Mouse (Mus musculus) CH12.LX (cell line): Measurements from ENCODE around the gene Cox16. TPM values are rescaled to one million over a fixed set of nuclear protein-coding genes. Genes with fewer than 3 reads are reported as not detected.

Source experiments
- DNase-seq: peaks from one replicate; pipeline ENCODE4 v3.0.0-alpha.2; 2013; ENCODE audit errors: extremely low read depth
- H3K27ac ChIP-seq: 2 replicates; pipeline ENCODE4 v1.5.1; 2012; ENCODE audit warnings: low read depth, mild to moderate bottlenecking, control low read depth, moderate library complexity; ENCODE audit not compliant: insufficient read depth
- H3K27me3 ChIP-seq: replicated peaks from 2 replicates; pipeline ENCODE3; 2012; ENCODE audit warnings: inconsistent platforms
- H3K36me3 ChIP-seq, 2 experiments: replicated peaks in 1 of 2; 2 replicates each; pipeline versions ENCODE3 to v1.6.1; 2012; ENCODE audit warnings: inconsistent platforms in 1 of 2, low read length in 1 of 2, mild to moderate bottlenecking in 1 of 2, mixed read lengths in 1 of 2, moderate library complexity in 1 of 2; ENCODE audit not compliant: control insufficient read depth in 1 of 2, insufficient read depth in 1 of 2
- H3K4me1 ChIP-seq, 2 experiments: 2 replicates each; pipeline ENCODE4 v1.6.1; 2012; ENCODE audit warnings: inconsistent platforms in 1 of 2, moderate library complexity in 1 of 2; ENCODE audit not compliant: insufficient read depth in 2 of 2, control insufficient read depth in 1 of 2
- H3K4me2 ChIP-seq: 2 replicates; pipeline ENCODE4 v1.6.1; 2012; ENCODE audit warnings: low read depth, mild to moderate bottlenecking, control low read depth; ENCODE audit not compliant: poor library complexity, insufficient read depth, severe bottlenecking
- H3K4me3 ChIP-seq, 3 experiments: fragments of 150-350 bp in 1 of 3; sonication (generic) in 1 of 3; replicated peaks in 1 of 3; 2 replicates each; pipeline versions ENCODE3 to v1.5.1; 2011 to 2012; ENCODE audit warnings: low read depth in 2 of 3, low read length in 2 of 3, mild to moderate bottlenecking in 2 of 3, moderate library complexity in 2 of 3, control low read depth in 1 of 3, improper control_type of control experiment in 1 of 3, inconsistent platforms in 1 of 3, mixed read lengths in 1 of 3; ENCODE audit not compliant: poor library complexity in 1 of 3
- H3K79me2 ChIP-seq: replicated peaks from 2 replicates; pipeline ENCODE4 v1.6.1; 2012; ENCODE audit warnings: mild to moderate bottlenecking, moderate library complexity; ENCODE audit not compliant: control insufficient read depth, poor library complexity, insufficient read depth, severe bottlenecking; ENCODE audit errors: extremely low read depth
- H3K9ac ChIP-seq: 2 replicates; pipeline ENCODE4 v1.6.1; 2012; ENCODE audit warnings: low read depth, mild to moderate bottlenecking, control low read depth, moderate library complexity; ENCODE audit not compliant: insufficient read depth
- H3K9me3 ChIP-seq: replicated peaks from 2 replicates; pipeline ENCODE3; 2012; ENCODE audit warnings: low read length, inconsistent platforms, mixed read lengths
- EP300 ChIP-seq: IDR thresholded peaks from 2 replicates; pipeline ENCODE4 v1.6.1; 2011; ENCODE audit warnings: low read length, improper control_type of control experiment
- IRF4 ChIP-seq: IDR thresholded peaks from 2 replicates; pipeline ENCODE4 v1.6.1; 2014; ENCODE audit warnings: low read depth, mild to moderate bottlenecking, inconsistent platforms, low read length, improper control_type of control experiment
- JUND ChIP-seq: conservative IDR thresholded peaks from 2 replicates; pipeline ENCODE4 v1.6.1; 2011; ENCODE audit warnings: low read depth, low read length, improper control_type of control experiment
- NRF1 ChIP-seq: IDR thresholded peaks from 2 replicates; pipeline ENCODE4 v1.6.1; 2014; ENCODE audit warnings: low read depth, mild to moderate bottlenecking, inconsistent platforms, low read length, improper control_type of control experiment, moderate library complexity
- dilution Hi-C: fragments of 300-500 bp; cut with MboI; formaldehyde crosslinking; loops from 2 replicates; pipeline ENCODE4 v1.14.3; 2020; ENCODE audit warnings: low sequenced_read_pairs; ENCODE audit not compliant: extremely low pct_unique_long_range_greater_than_20kb, extremely low pct_ligation_motif_present
- in situ Hi-C: fragments of 300-500 bp; cut with MboI; formaldehyde crosslinking; loops from 3 replicates; pipeline ENCODE4 v1.14.3; 2019; ENCODE audit warnings: low sequenced_read_pairs, low pct_ligation_motif_present, low pct_unique_long_range_greater_than_20kb, mixed read lengths
- polyA plus RNA-seq: library from polyadenylated mRNA; unstranded; fragments of >175 nt; gene quantifications from 2 replicates; pipeline ENCODE4 v1.2.1, GENCODE M21; 2012; ENCODE audit warnings: low read depth; ENCODE audit not compliant: insufficient read length
- total RNA-seq, 2 experiments: library from RNA; depleted of rRNA; stranded (reverse); fragments of 300-350 nt in 1 of 2; fragments of >200 nt in 1 of 2; gene quantifications; 2 replicates each; pipeline ENCODE4 v1.2.3; 2012 to 2014

Cox16 gene
- total and polyA plus RNA-seq, 3 experiments = 118 to 321 (median 124) TPM

DNA sequence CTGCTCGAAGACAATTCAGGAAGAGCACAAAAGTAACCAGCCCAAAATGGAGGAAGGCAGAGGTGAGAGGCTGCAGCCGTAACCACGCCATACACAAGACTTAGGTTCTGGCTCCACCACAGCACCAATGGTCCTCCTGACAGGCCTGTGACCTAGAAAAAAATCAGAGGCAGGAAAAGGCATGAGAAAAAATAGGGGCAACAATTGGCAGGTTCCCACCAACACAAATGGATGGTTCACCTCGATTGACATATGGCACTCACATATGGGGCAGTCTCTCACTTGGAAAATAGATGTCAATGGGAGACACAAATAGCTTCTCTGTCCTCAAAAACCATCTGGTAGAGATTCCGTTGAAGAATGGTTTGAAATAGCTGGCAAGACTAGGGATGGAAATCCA is 169.0 kb downstream of the Cox16 start:
- Histone ChIP-seq H3K4me2 (no peak overlapping the region), H3K27ac (no peak overlapping the region), H3K9me3 (no peaks in the 10 kb centered on the region), H3K4me1 (0 out of 4 replicates have a peak, but pooled peaks cover 0 to 3% of the 10 kb centered on the region in 2 experiments), H3K4me3 (no peak overlapping the region), H3K27me3 (no peaks in the 10 kb centered on the region)
- no peak for DNase-seq
- dilution Hi-C loops = no loop called here
- no peak for TF ChIP-seq IRF4
- TF ChIP-seq EP300 = no peak
- no peak for TF ChIP-seq JUND
- TF ChIP-seq NRF1 = no peak
- TF ChIP-seq, all 38 proteins: peak for 0
- no peaks in the 10 kb centered on the region for H3K36me3 ChIP-seq
- no peak overlapping the region for H3K9ac ChIP-seq
- in situ Hi-C loops = no loop called here
- H3K79me2 ChIP-seq = no peaks in the 10 kb centered on the region

Other genes starting within 250 kb of the Cox16 start
- not detected in 2 replicates for gene Slc8a3, start 151.9 kb downstream of the Cox16 start, total RNA-seq (2012; rRNA removed)
- not detected in 2 replicates for gene Slc8a3, start 151.9 kb downstream of the Cox16 start, total RNA-seq (2014; rRNA removed)
- gene Slc8a3, start 151.9 kb downstream of the Cox16 start, polyA plus RNA-seq = 0.11 TPM in 1 of 2 replicates, not detected in the other
- 0.13 and 0.17 TPM in 2 replicates for gene Gm4787, start 105.7 kb downstream of the Cox16 start, total RNA-seq (2012; rRNA removed)
- gene Gm4787, start 105.7 kb downstream of the Cox16 start, total RNA-seq (2014; rRNA removed) = 0.08 and 0.11 TPM in 2 replicates
- 0.14 and 0.15 TPM in 2 replicates for gene Gm4787, start 105.7 kb downstream of the Cox16 start, polyA plus RNA-seq
- gene Adam4, start 63.2 kb downstream of the Cox16 start, total RNA-seq (2012; rRNA removed) = 0.30 and 0.42 TPM in 2 replicates
- 0.35 and 0.49 TPM in 2 replicates for gene Adam4, start 63.2 kb downstream of the Cox16 start, total RNA-seq (2014; rRNA removed)
- 0.33 and 0.34 TPM in 2 replicates for gene Adam4, start 63.2 kb downstream of the Cox16 start, polyA plus RNA-seq
- 52.2 and 54.8 TPM in 2 replicates for gene Gm20498, start 47.8 kb upstream of the Cox16 start, total RNA-seq (2012; rRNA removed)
- gene Gm20498, start 47.8 kb upstream of the Cox16 start, total RNA-seq (2014; rRNA removed) = 24.6 and 25.7 TPM in 2 replicates
- gene Gm20498, start 47.8 kb upstream of the Cox16 start, polyA plus RNA-seq = 30.9 and 32.6 TPM in 2 replicates
- 20.2 and 21.3 TPM in 2 replicates for gene Synj2bp, start 47.8 kb upstream of the Cox16 start, total RNA-seq (2012; rRNA removed)
- 43.1 and 49.5 TPM in 2 replicates for gene Synj2bp, start 47.8 kb upstream of the Cox16 start, total RNA-seq (2014; rRNA removed)
- 30.9 and 33.3 TPM in 2 replicates for gene Synj2bp, start 47.8 kb upstream of the Cox16 start, polyA plus RNA-seq
- gene Adam21, start 83.3 kb upstream of the Cox16 start, total RNA-seq (2012; rRNA removed) = 0.13 TPM in 1 of 2 replicates, not detected in the other
- gene Adam21, start 83.3 kb upstream of the Cox16 start, total RNA-seq (2014; rRNA removed) = not detected in 2 replicates
- gene Adam21, start 83.3 kb upstream of the Cox16 start, polyA plus RNA-seq = 0.07 TPM in 1 of 2 replicates, not detected in the other
- 32.3 and 40.9 TPM in 2 replicates for gene Med6, start 109.9 kb upstream of the Cox16 start, total RNA-seq (2012; rRNA removed)
- gene Med6, start 109.9 kb upstream of the Cox16 start, total RNA-seq (2014; rRNA removed) = 66.8 and 74.1 TPM in 2 replicates
- gene Med6, start 109.9 kb upstream of the Cox16 start, polyA plus RNA-seq = 45.6 and 47.0 TPM in 2 replicates
- gene Ttc9, start 146.1 kb upstream of the Cox16 start, total RNA-seq (2012; rRNA removed) = not detected in 2 replicates
- not detected in 2 replicates for gene Ttc9, start 146.1 kb upstream of the Cox16 start, total RNA-seq (2014; rRNA removed)
- 0.07 TPM in 1 of 2 replicates, not detected in the other for gene Ttc9, start 146.1 kb upstream of the Cox16 start, polyA plus RNA-seq